Mouse (Mus musculus) spleen, adult 2 months (tissue): ENCODE measurements around the gene Rap2b.

Experiments
- CTCF ChIP-seq: fragments of 200-500 bp; IDR thresholded peaks from 2 replicates; pipeline ENCODE4 v1.5.1; 2011; ENCODE audit warnings: mild to moderate bottlenecking, inconsistent platforms; ENCODE audit not compliant: insufficient read depth, insufficient read length, insufficient replicate concordance; ENCODE audit errors: extremely low read depth
- POLR2A ChIP-seq: fragments of 200-500 bp; IDR thresholded peaks from 2 replicates; pipeline ENCODE4 v1.6.1; 2011; ENCODE audit warnings: low read depth, low read length, inconsistent platforms

- TF ChIP-seq CTCF: no peak
- no peak for TF ChIP-seq POLR2A
Measured at GRCm38 (mm10) chr3:61344031-61344430, 17.4 kb upstream of the Rap2b start.
